Mouse (Mus musculus): ENCODE results near the gene Ces3b.

DNA sequence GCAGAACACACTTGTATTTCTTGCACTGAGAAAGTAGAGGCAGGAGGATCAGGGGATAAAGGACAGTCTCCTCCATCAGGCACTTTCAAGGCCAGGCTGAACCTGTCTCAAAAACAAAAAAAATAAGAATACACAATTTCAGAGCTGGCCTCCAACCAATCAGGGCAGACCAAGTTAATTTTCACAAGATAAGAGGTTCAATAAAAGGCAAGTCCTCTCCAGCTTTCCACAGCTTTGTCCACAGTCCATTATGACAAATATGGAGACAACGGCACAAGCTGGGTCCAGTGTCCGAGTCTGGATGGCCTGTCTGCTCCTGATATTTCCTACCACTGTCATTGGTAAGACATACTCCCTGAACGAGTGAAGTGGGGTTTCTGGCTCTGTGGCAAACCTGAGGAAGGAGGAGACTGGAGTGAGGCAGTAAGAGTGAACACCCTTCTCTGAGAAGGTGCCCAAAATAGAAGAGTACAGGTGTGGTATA, 35.1 kb upstream of the Ces3b start, which contains the start of gene Ces3a:
- TF ChIP-seq CTCF (IDR thresholded peaks at IDR 0.05) (no peak), POLR2A (IDR thresholded peaks at IDR 0.05; ENCODE audit: insufficient read depth, low read depth, low read length) (no peak)

All from heart, adult 2 months (tissue).